Mouse (Mus musculus): ENCODE results near the gene Mb.

DNA sequence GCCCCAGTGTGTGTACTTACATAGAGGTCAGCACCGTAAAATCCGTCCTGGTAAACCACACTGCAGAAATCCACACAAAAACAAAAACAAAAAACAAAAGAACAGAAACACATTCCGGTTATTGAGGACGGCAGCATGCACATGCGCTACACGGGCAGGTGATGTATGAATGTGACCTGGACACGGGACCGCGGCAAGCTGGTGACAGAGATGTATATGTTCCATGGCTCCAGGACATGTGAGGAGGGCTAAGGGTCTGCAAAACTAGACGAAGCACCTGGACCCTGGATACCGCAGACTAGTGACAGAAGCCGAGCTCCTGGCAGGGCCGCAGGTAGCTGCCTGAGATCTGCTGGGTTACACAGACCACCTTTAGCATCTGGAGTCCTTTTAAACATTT, 44.0 kb upstream of the Mb start:
- TF ChIP-seq POLR2A (IDR thresholded peaks at IDR 0.05; ENCODE audit: borderline replicate concordance, control insufficient read depth, low read depth, low read length) (no peak), CTCF (IDR thresholded peaks at IDR 0.05; ENCODE audit: control insufficient read depth, insufficient read depth, low read length) (no peak)
